Mouse (Mus musculus) left cerebral cortex, postnatal 14 days (tissue): ENCODE measurements at regions not wholly inside any gene's neighbourhood (a gene's known extent, or its start where the extent isn't known, plus 50 kb on each side); places are given as distances from the start of the nearest gene placed in this dataset.

Source experiments
- DNase-seq, 2 experiments: peaks; one replicate each; pipeline ENCODE4 v3.0.0; 2021 to 2022; ENCODE audit warnings: low spot score in 2 of 2, mixed read lengths in 1 of 2
- intact Hi-C: fragments of 180-260 bp; cut with DNase I; formaldehyde crosslinking; loops from one replicate; pipeline ENCODE4 v1.15.1; 2025

DNA sequence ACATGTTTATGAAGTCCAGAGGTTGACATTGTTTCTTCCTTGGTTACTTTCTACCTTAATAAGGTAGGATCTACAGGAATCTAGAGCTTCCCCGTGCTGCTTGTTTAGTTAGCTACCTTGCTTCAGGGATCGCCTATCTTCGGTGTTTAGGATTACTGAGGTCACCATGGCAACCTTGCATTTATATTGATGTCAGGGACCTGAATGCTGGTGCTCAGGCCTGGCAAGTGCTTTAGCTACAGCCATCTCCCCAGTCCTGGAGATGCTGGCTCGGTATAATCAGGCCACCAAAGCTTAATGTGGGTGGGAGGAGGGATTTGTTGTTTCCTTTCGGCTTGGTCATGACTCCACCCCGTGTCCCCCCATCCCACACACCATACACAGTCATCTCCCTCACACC, 50.0 kb upstream of the Zc3h12a start:
- intact Hi-C loops: no loop called here
- no peak for DNase-seq
